Mouse (Mus musculus): Measurements from ENCODE around the gene Trmt112. TPM values are rescaled to one million over a fixed set of nuclear protein-coding genes. Genes with fewer than 3 reads are reported as not detected.
"Not testable (repeated sequence)": the region's sequence is repeated elsewhere in the genome, so short reads cannot be mapped to it uniquely, and the experiment has no call there.

The Trmt112 gene
- total RNA-seq (2022), result 10 to 100 TPM; 35.0 to 55.2 (median 44.9) TPM

- DNase-seq (ENCODE audit: low spot score in 2 of 2), result peak; percentile 84 to 94
Measured at GRCm38 (mm10) chr19:6909507-6910289, at the start of gene Trmt112, which contains the start of gene Prdx5. Trmt112 (plus strand) TSS chr19:6909698. Prdx5 (minus strand) TSS chr19:6910106.

GRCm38 (mm10) chr19:6859971-6860370 lies 49.5 kb upstream of the Trmt112 start:
- no peak for DNase-seq (ENCODE audit: low spot score in 2 of 2)

- no peak for DNase-seq (ENCODE audit: low spot score in 2 of 2)
Measured at GRCm38 (mm10) chr19:6860706-6861105, 48.8 kb upstream of the Trmt112 start.

- no peak for DNase-seq (ENCODE audit: low spot score in 2 of 2)
Measured at GRCm38 (mm10) chr19:6861451-6861850, 48.0 kb upstream of the Trmt112 start.

- DNase-seq (ENCODE audit: low spot score in 2 of 2), result no peak
Measured at GRCm38 (mm10) chr19:6869355-6869754, 40.1 kb upstream of the Trmt112 start.

- no peak for DNase-seq (ENCODE audit: low spot score in 2 of 2)
Measured at GRCm38 (mm10) chr19:6871574-6872271, 37.8 kb upstream of the Trmt112 start.

- no peak for DNase-seq (ENCODE audit: low spot score in 2 of 2)
Measured at GRCm38 (mm10) chr19:6872701-6873100, 36.8 kb upstream of the Trmt112 start.

- no peak for DNase-seq (ENCODE audit: low spot score in 2 of 2)
Measured at GRCm38 (mm10) chr19:6874257-6874656, 35.2 kb upstream of the Trmt112 start.

GRCm38 (mm10) chr19:6875834-6876233 lies 33.7 kb upstream of the Trmt112 start:
- DNase-seq (ENCODE audit: low spot score in 2 of 2), result no peak

- no peak for DNase-seq (ENCODE audit: low spot score in 2 of 2)
Measured at GRCm38 (mm10) chr19:6876799-6877198, 32.7 kb upstream of the Trmt112 start.

- no peak for DNase-seq (ENCODE audit: low spot score in 2 of 2)
Measured at GRCm38 (mm10) chr19:6877965-6878364, 31.5 kb upstream of the Trmt112 start.

GRCm38 (mm10) chr19:6892512-6892911 lies 17.0 kb upstream of the Trmt112 start:
- DNase-seq (ENCODE audit: low spot score in 2 of 2), result no peak

- DNase-seq (ENCODE audit: low spot score in 2 of 2), result no peak
Measured at GRCm38 (mm10) chr19:6893731-6894451, 15.6 kb upstream of the Trmt112 start.

- DNase-seq (ENCODE audit: low spot score in 2 of 2), result not testable (repeated sequence)
Measured at GRCm38 (mm10) chr19:6895608-6896305, 13.7 kb upstream of the Trmt112 start.

GRCm38 (mm10) chr19:6899641-6900040 lies 9.9 kb upstream of the Trmt112 start:
- DNase-seq (ENCODE audit: low spot score in 2 of 2), result no peak

- no peak for DNase-seq (ENCODE audit: low spot score in 2 of 2)
Measured at GRCm38 (mm10) chr19:6903031-6903430, 6.5 kb upstream of the Trmt112 start.

GRCm38 (mm10) chr19:6904846-6905245 lies 4.7 kb upstream of the Trmt112 start:
- DNase-seq (ENCODE audit: low spot score in 2 of 2), result no peak

GRCm38 (mm10) chr19:6905498-6906159 lies 3.9 kb upstream of the Trmt112 start:
- DNase-seq (ENCODE audit: low spot score in 2 of 2), result no peak

GRCm38 (mm10) chr19:6906199-6906598 lies 3.3 kb upstream of the Trmt112 start:
- DNase-seq (ENCODE audit: low spot score in 2 of 2), result no peak

- DNase-seq (ENCODE audit: low spot score in 2 of 2), result no peak
Measured at GRCm38 (mm10) chr19:6907094-6907493, 2.4 kb upstream of the Trmt112 start.
